Mouse (Mus musculus): ENCODE results near the gene Ccdc60. TPM values are rescaled to one million over a fixed set of nuclear protein-coding genes. Genes with fewer than 3 reads are reported as not detected.
A peak's percentile ranks its signal among the peaks of the same experiment; 100 is the strongest.

Gene Ccdc60
- polyA plus RNA-seq, 1 experiment from 2014 or later: 2.5 TPM

DNA sequence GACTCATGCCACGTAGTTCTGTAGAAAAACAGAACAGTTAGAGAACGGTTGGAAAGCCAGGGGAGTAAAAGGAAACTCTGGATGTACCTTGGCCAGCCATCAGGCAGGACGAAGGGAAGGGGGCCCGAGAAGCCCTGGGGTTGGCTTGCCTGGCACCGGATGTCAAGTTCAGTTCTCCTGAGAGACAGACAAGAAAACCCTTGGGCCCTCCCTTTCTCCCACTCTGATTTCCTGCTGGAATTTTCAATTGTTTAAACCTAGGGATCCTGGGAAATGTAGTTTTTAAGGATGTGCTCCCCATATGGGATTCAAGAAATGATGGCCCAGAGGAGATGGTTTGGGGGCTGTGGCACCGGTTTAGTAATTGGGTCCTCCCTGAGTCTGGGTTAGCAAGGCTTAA lies 60.4 kb downstream of the Ccdc60 start:
- no peak overlapping the region for H3K27ac ChIP-seq
- no peaks in the 10 kb centered on the region for H3K9me3 ChIP-seq
- H3K4me2 ChIP-seq (replicated peaks): no peak overlapping the region
- no peak for ATAC-seq
- H3K4me3 ChIP-seq (replicated peaks): no peak overlapping the region
- H3K9ac ChIP-seq (replicated peaks): no peak overlapping the region
- no peaks in the 10 kb centered on the region for H3K27me3 ChIP-seq
- 81% methylated on average over 6 of the region's 6 CpGs for WGBS
- H3K4me1 ChIP-seq (replicated peaks): peaks cover 15% of the 10 kb centered on the region
- no peaks in the 10 kb centered on the region for H3K36me3 ChIP-seq

DNA sequence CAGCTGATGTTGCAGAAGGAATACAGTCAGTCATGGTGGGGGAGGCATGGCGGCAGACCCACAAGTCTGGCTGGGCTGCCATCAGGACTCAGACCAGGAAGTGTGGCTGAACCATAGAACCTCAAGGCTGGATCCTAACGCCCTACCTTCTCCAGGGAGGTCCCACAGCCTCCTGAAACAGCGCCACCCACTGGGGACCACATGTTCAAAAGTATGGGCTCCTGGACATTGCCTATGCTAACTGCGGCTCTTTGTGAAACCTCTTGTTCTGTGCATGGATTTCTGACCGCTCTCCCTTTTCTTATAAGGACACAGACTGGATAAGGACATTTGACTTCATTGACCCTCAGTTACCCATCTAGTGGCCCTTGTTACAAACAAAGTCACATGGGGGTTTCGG lies 64.8 kb downstream of the Ccdc60 start:
- H3K4me2 ChIP-seq (replicated peaks): no peak overlapping the region
- 72% methylated on average over 6 of the region's 6 CpGs for WGBS
- no peaks in the 10 kb centered on the region for H3K36me3 ChIP-seq
- ATAC-seq: no peak
- H3K9me3 ChIP-seq: no peaks in the 10 kb centered on the region
- no peak overlapping the region for H3K27ac ChIP-seq
- H3K4me1 ChIP-seq (replicated peaks): peaks cover 4% of the 10 kb centered on the region; the same call in 1 of the 2 replicates
- H3K9ac ChIP-seq (replicated peaks): no peak overlapping the region
- no peak overlapping the region for H3K4me3 ChIP-seq (replicated peaks)
- no peaks in the 10 kb centered on the region for H3K27me3 ChIP-seq

DNA sequence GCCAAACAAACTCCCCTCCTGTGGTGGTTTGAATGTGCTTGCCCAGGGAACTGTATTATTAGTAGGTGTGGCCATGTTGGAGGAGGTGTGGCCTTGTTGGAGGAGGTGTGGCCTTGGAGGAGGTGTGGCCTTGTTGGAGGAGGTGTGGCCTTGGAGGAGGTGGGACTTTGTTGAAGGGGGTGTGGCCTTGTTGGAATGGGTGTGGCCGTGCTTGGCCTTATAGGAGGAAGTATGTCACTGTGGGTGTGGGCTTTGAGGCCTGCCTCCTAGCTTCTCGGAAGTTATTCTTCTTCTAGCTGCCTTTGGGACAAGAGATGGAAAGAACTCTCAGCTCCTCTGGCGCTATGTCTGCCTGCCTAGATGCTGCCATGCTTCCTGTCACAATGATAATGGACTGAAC lies 66.9 kb downstream of the Ccdc60 start:
- H3K9ac ChIP-seq (replicated peaks): no peak overlapping the region
- 92% methylated on average over 3 of the region's 3 CpGs for WGBS
- H3K36me3 ChIP-seq: no peaks in the 10 kb centered on the region
- ATAC-seq: no peak
- no peak overlapping the region for H3K4me2 ChIP-seq (replicated peaks)
- H3K9me3 ChIP-seq: no peaks in the 10 kb centered on the region
- H3K4me3 ChIP-seq (replicated peaks): no peak overlapping the region
- H3K4me1 ChIP-seq (replicated peaks): peaks cover 5% of the 10 kb centered on the region; the same call in 1 of the 2 replicates
- H3K27ac ChIP-seq: no peak overlapping the region
- no peaks in the 10 kb centered on the region for H3K27me3 ChIP-seq

GRCm38 (mm10) chr5:116219288-116219687 lies 69.5 kb downstream of the Ccdc60 start:
- ATAC-seq: no peak
- Histone ChIP-seq H3K27ac (0 out of 2 replicates have a peak overlapping the region, but pooled peaks have one; percentile 10), H3K36me3 (no peaks in the 10 kb centered on the region), H3K9me3 (no peaks in the 10 kb centered on the region), H3K4me1 (replicated peaks) (peaks cover 5% of the 10 kb centered on the region; the same call in 1 of the 2 replicates), H3K4me2 (replicated peaks) (no peak overlapping the region), H3K9ac (replicated peaks) (no peak overlapping the region), H3K27me3 (no peaks in the 10 kb centered on the region), H3K4me3 (replicated peaks) (no peak overlapping the region)
- WGBS: 70% methylated on average over 7 of the region's 7 CpGs

DNA sequence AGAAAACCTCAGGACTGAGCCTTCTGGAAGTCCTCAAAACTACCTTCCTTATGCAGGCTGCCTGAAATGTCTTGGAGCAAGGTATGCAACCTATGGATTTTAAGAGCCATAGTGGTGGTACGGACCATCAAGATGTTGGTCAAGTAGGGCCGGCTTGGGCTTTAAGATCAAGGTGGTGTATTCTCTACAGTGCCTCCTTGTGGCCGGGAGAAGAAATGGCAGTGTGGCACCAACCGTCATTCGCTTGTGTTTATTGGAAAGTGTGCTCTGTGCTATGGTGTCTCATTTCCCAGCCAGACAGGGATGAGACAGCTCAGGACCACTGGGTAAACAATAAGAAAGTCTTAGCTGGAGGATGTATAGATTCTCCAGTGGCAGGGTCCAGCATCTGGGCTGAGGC lies 76.1 kb downstream of the Ccdc60 start:
- no peak for ATAC-seq
- 70% methylated on average over 5 of the region's 5 CpGs for WGBS
- H3K36me3 ChIP-seq: no peaks in the 10 kb centered on the region

GRCm38 (mm10) chr5:116209378-116210091 lies 79.2 kb downstream of the Ccdc60 start:
- Histone ChIP-seq H3K4me1 (replicated peaks) (peaks cover 21% of the 10 kb centered on the region), H3K9me3 (no peaks in the 10 kb centered on the region), H3K27ac (peak overlapping the region; percentile 67), H3K36me3 (no peaks in the 10 kb centered on the region), H3K4me2 (replicated peaks) (no peak overlapping the region), H3K27me3 (no peaks in the 10 kb centered on the region), H3K4me3 (replicated peaks) (no peak overlapping the region), H3K9ac (replicated peaks) (no peak overlapping the region)
- peak; percentile 71; the same call in 1 of the 2 replicates for ATAC-seq
- 30% methylated on average over 11 of the region's 11 CpGs for WGBS

More for the DNA sequence above, 76.1 kb downstream of the Ccdc60 start:
- Histone ChIP-seq H3K4me3 (replicated peaks) (no peak overlapping the region), H3K27ac (no peak overlapping the region), H3K4me1 (replicated peaks) (peaks cover 21% of the 10 kb centered on the region), H3K9ac (replicated peaks) (no peak overlapping the region), H3K9me3 (no peaks in the 10 kb centered on the region), H3K27me3 (no peaks in the 10 kb centered on the region), H3K4me2 (replicated peaks) (no peak overlapping the region)

DNA sequence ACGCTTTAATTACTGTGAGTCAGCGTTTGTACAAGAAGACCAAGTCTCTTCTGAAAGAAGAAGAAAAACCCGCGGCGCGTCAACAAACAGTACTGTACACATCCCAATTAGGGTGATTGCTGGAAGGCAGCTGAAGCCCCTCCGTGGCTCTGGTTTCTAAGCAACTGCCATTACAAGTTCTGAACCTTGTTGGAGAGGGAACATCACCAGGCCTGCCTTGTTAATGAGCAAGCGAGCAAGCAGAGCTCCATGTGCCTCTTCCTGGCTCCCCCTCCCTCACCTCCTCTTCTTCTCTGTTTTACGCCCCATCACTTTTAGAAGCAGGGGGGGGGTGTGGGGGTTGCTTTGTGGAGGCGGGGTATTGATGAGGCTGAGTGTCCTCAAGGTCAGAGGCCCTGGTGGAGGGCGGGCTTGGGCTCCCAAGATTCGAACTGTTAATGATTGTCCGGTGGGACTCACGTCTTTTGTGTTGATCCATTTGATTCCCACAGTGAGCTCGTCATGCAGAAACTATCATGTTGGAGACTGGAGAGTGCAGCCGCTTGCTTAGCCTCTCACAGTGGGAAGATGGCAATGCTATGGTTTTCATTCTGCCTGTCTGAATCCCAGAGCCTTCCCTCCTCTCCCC lies 79.9 kb downstream of the Ccdc60 start:
- peak; percentile 76 for ATAC-seq
- H3K36me3 ChIP-seq: no peaks in the 10 kb centered on the region
- H3K9me3 ChIP-seq: no peaks in the 10 kb centered on the region
- peak overlapping the region; percentile 20; the same call in 1 of the 2 replicates for H3K4me2 ChIP-seq (replicated peaks)
- H3K27ac ChIP-seq: peak overlapping the region; percentile 67
- peaks cover 21% of the 10 kb centered on the region for H3K4me1 ChIP-seq (replicated peaks)
- no peak overlapping the region for H3K4me3 ChIP-seq (replicated peaks)
- WGBS: 20% methylated on average over 16 of the region's 16 CpGs
- H3K9ac ChIP-seq (replicated peaks): no peak overlapping the region
- no peaks in the 10 kb centered on the region for H3K27me3 ChIP-seq

DNA sequence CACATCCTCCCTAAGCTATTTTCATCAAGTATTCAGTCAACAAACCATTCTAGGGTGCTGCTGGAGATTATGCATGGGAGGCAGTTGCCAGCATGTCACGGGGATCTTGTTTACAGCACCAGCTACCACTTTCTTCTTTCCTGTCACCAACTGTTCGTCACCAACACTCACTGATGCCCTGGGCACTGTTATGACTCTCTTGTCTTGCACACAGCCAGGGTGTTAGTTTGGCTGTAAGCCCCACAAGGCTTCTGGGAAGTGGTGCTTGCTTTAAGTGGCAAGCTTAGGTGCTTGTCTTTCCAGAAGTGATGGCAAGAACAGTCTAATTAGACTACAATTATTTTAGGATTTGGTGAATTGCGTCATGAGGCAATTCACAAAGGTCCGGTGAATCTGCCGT lies 86.1 kb downstream of the Ccdc60 start:
- 75% methylated on average over 5 of the region's 5 CpGs for WGBS
- H3K9ac ChIP-seq (replicated peaks): no peak overlapping the region
- H3K36me3 ChIP-seq: no peaks in the 10 kb centered on the region
- H3K27ac ChIP-seq: no peak overlapping the region
- no peaks in the 10 kb centered on the region for H3K9me3 ChIP-seq
- H3K4me3 ChIP-seq (replicated peaks): no peak overlapping the region
- H3K27me3 ChIP-seq: no peaks in the 10 kb centered on the region
- ATAC-seq: no peak
- no peak overlapping the region for H3K4me2 ChIP-seq (replicated peaks)
- no peaks in the 10 kb centered on the region; the same call in 1 of the 2 replicates for H3K4me1 ChIP-seq (replicated peaks)

- ATAC-seq: no peak
- 44% methylated on average over 11 of the region's 11 CpGs for WGBS
- H3K9me3 ChIP-seq: no peaks in the 10 kb centered on the region
- no peak overlapping the region for H3K27ac ChIP-seq
- no peak overlapping the region for H3K9ac ChIP-seq (replicated peaks)
- H3K27me3 ChIP-seq: no peaks in the 10 kb centered on the region
- no peaks in the 10 kb centered on the region for H3K36me3 ChIP-seq
- H3K4me3 ChIP-seq (replicated peaks): no peak overlapping the region
- H3K4me1 ChIP-seq (replicated peaks): 0 out of 2 replicates have a peak, but pooled peaks cover 4% of the 10 kb centered on the region
- 0 out of 2 replicates have a peak overlapping the region, but pooled peaks have one; percentile 4 for H3K4me2 ChIP-seq (replicated peaks)
Observed at GRCm38 (mm10) chr5:116194499-116194898, 94.3 kb downstream of the Ccdc60 start.

GRCm38 (mm10) chr5:116192693-116193092 lies 96.1 kb downstream of the Ccdc60 start:
- no peak overlapping the region for H3K27ac ChIP-seq
- 79% methylated on average over 9 of the region's 9 CpGs for WGBS
- no peak for ATAC-seq

DNA sequence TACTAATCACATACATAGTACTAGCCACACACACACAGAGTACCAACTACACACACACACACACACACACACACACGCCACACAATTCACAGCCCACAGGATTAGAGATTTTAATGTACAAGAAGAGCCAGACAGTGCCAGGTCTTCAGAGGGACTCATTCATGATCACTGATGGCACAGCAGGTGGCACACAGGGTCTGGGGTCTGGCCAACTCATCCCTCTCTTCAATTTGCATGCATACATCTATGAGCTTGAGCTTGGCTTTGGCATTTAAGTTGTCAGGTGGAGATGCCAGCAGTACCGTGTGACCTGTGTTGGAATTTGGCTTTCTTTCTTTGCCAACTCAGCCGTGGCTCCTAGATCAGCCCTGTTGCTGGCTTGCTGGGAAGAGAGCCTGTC lies 97.2 kb downstream of the Ccdc60 start:
- H3K4me1 ChIP-seq (replicated peaks): 0 out of 2 replicates have a peak, but pooled peaks cover 4% of the 10 kb centered on the region
- WGBS: 85% methylated on average over 3 of the region's 3 CpGs
- no peaks in the 10 kb centered on the region for H3K27me3 ChIP-seq
- H3K9me3 ChIP-seq: no peaks in the 10 kb centered on the region
- H3K27ac ChIP-seq: no peak overlapping the region
- no peak overlapping the region for H3K4me3 ChIP-seq (replicated peaks)
- no peak for ATAC-seq
- H3K36me3 ChIP-seq: no peaks in the 10 kb centered on the region
- H3K9ac ChIP-seq (replicated peaks): no peak overlapping the region
- H3K4me2 ChIP-seq (replicated peaks): no peak overlapping the region

More at GRCm38 (mm10) chr5:116192693-116193092, 96.1 kb downstream of the Ccdc60 start:
- Histone ChIP-seq H3K9me3 (no peaks in the 10 kb centered on the region), H3K27me3 (no peaks in the 10 kb centered on the region), H3K4me2 (replicated peaks) (no peak overlapping the region), H3K4me1 (replicated peaks) (0 out of 2 replicates have a peak, but pooled peaks cover 4% of the 10 kb centered on the region), H3K9ac (replicated peaks) (no peak overlapping the region), H3K36me3 (no peaks in the 10 kb centered on the region), H3K4me3 (replicated peaks) (no peak overlapping the region)

- Histone ChIP-seq H3K4me3 (replicated peaks) (no peak overlapping the region), H3K4me1 (replicated peaks) (0 out of 2 replicates have a peak, but pooled peaks cover 4% of the 10 kb centered on the region), H3K27me3 (no peaks in the 10 kb centered on the region), H3K9me3 (no peaks in the 10 kb centered on the region), H3K9ac (replicated peaks) (no peak overlapping the region), H3K36me3 (no peaks in the 10 kb centered on the region), H3K4me2 (replicated peaks) (no peak overlapping the region), H3K27ac (no peak overlapping the region)
- WGBS: 52% methylated on average over 6 of the region's 6 CpGs
- no peak for ATAC-seq
Observed at GRCm38 (mm10) chr5:116189818-116190217, 99.0 kb downstream of the Ccdc60 start.
